Mouse (Mus musculus) frontal cortex, adult (tissue): Measurements from ENCODE around the gene Hsd11b2.

Experiments used
- ATAC-seq: cut with Nextera tagmentation; 2 replicates; pipeline ENCODE4 v1.9.2; 2017; ENCODE audit warnings: mild to moderate bottlenecking, moderate library complexity, mixed read lengths; ENCODE audit not compliant: low TSS enrichment

Hsd11b2 gene

GRCm38 (mm10) chr8:105522890-105523289 is 4.3 kb downstream of the Hsd11b2 start:
- no peak for ATAC-seq

GRCm38 (mm10) chr8:105527110-105527509 is 8.6 kb downstream of the Hsd11b2 start:
- ATAC-seq, result no peak

GRCm38 (mm10) chr8:105528206-105528605 is 9.7 kb downstream of the Hsd11b2 start:
- no peak for ATAC-seq

GRCm38 (mm10) chr8:105529271-105529670 is 10.7 kb downstream of the Hsd11b2 start:
- no peak for ATAC-seq

- ATAC-seq, result peak; percentile 45
These were observed 13.2 kb downstream of the Hsd11b2 start for GRCm38 (mm10) chr8:105531774-105532173.

GRCm38 (mm10) chr8:105533439-105533838 is 14.9 kb downstream of the Hsd11b2 start:
- ATAC-seq, result no peak

- no peak for ATAC-seq
These were observed 15.4 kb downstream of the Hsd11b2 start for GRCm38 (mm10) chr8:105533892-105534329.

- peak; percentile 64 for ATAC-seq
These were observed 18.0 kb downstream of the Hsd11b2 start for GRCm38 (mm10) chr8:105536546-105536945.

GRCm38 (mm10) chr8:105537011-105537677 is 18.6 kb downstream of the Hsd11b2 start:
- ATAC-seq, result peak; percentile 35; the same call in 1 of the 2 replicates

- ATAC-seq, result no peak
These were observed 20.4 kb downstream of the Hsd11b2 start for GRCm38 (mm10) chr8:105538940-105539339.

GRCm38 (mm10) chr8:105542032-105542656 is 23.6 kb downstream of the Hsd11b2 start:
- no peak for ATAC-seq

- ATAC-seq, result no peak
These were observed 24.3 kb downstream of the Hsd11b2 start for GRCm38 (mm10) chr8:105542808-105543207.

- ATAC-seq, result peak; percentile 28; the same call in 1 of the 2 replicates
These were observed 25.1 kb downstream of the Hsd11b2 start for GRCm38 (mm10) chr8:105543703-105544102.

- ATAC-seq, result peak; percentile 60
These were observed 26.1 kb downstream of the Hsd11b2 start for GRCm38 (mm10) chr8:105544544-105545205.

GRCm38 (mm10) chr8:105545249-105545648 is 26.7 kb downstream of the Hsd11b2 start:
- ATAC-seq, result peak; percentile 62

- no peak for ATAC-seq
These were observed 28.1 kb downstream of the Hsd11b2 start for GRCm38 (mm10) chr8:105546384-105547350.

- no peak for ATAC-seq
These were observed 31.0 kb downstream of the Hsd11b2 start for GRCm38 (mm10) chr8:105549506-105549905.

- no peak for ATAC-seq
These were observed 31.5 kb downstream of the Hsd11b2 start for GRCm38 (mm10) chr8:105550083-105550482.

- no peak for ATAC-seq
These were observed 33.5 kb downstream of the Hsd11b2 start for GRCm38 (mm10) chr8:105552032-105552431.

GRCm38 (mm10) chr8:105552824-105553223 is 34.3 kb downstream of the Hsd11b2 start:
- ATAC-seq, result no peak

GRCm38 (mm10) chr8:105554087-105554486 is 35.5 kb downstream of the Hsd11b2 start:
- ATAC-seq, result peak; percentile 95

- ATAC-seq, result no peak
These were observed 36.7 kb downstream of the Hsd11b2 start for GRCm38 (mm10) chr8:105555230-105555629.
